Mouse (Mus musculus) heart, adult 9 months (tissue): Measurements from ENCODE around the gene Uvssa.

Source experiments
- DNase-seq, 2 experiments: peaks; one replicate each; pipeline ENCODE4 v3.0.0; 2022; ENCODE audit warnings: low spot score in 2 of 2

Uvssa gene

GRCm38 (mm10) chr5:33372331-33373038 lies 5.9 kb upstream of the Uvssa start:
- no peak for DNase-seq

- DNase-seq: no peak
These were observed 1.2 kb upstream of the Uvssa start for GRCm38 (mm10) chr5:33377176-33377575.

GRCm38 (mm10) chr5:33377801-33378301 lies 498 bp upstream of the Uvssa start:
- no peak for DNase-seq

GRCm38 (mm10) chr5:33387550-33387949 lies 9.2 kb downstream of the Uvssa start:
- no peak for DNase-seq

GRCm38 (mm10) chr5:33393803-33394202 lies 15.5 kb downstream of the Uvssa start:
- DNase-seq: peak; percentile 47 to 79

- DNase-seq: no peak
These were observed 17.3 kb downstream of the Uvssa start for GRCm38 (mm10) chr5:33395693-33396092.

GRCm38 (mm10) chr5:33396828-33397227 lies 18.5 kb downstream of the Uvssa start:
- DNase-seq: no peak

GRCm38 (mm10) chr5:33400819-33401218 lies 22.5 kb downstream of the Uvssa start:
- DNase-seq: no peak

- DNase-seq: no peak
These were observed 42.0 kb downstream of the Uvssa start for GRCm38 (mm10) chr5:33420313-33420712.

GRCm38 (mm10) chr5:33427461-33427860 lies 49.1 kb downstream of the Uvssa start:
- DNase-seq: no peak

- DNase-seq: no peak
These were observed 51.8 kb downstream of the Uvssa start for GRCm38 (mm10) chr5:33430106-33430505.

- DNase-seq: no peak
These were observed 52.3 kb downstream of the Uvssa start for GRCm38 (mm10) chr5:33430511-33431172.

- DNase-seq: no peak
These were observed 53.0 kb downstream of the Uvssa start for GRCm38 (mm10) chr5:33431173-33432005.

GRCm38 (mm10) chr5:33432057-33432935 lies 53.9 kb downstream of the Uvssa start:
- DNase-seq: no peak

- no peak for DNase-seq
These were observed 55.1 kb downstream of the Uvssa start, which contains the start of gene Nkx1-1 for GRCm38 (mm10) chr5:33433201-33434138. Nkx1-1 (minus strand) TSS chr5:33433976.

- no peak for DNase-seq
These were observed 55.9 kb downstream of the Uvssa start for GRCm38 (mm10) chr5:33434141-33434780.

GRCm38 (mm10) chr5:33435151-33435550 lies 56.8 kb downstream of the Uvssa start:
- no peak for DNase-seq

GRCm38 (mm10) chr5:33435941-33436340 lies 57.6 kb downstream of the Uvssa start:
- no peak for DNase-seq

- DNase-seq: peak; percentile 34 to 71
These were observed 59.9 kb downstream of the Uvssa start for GRCm38 (mm10) chr5:33438214-33438613.
